Mouse (Mus musculus) brain, embryonic 14.5 days (tissue): ENCODE data around the gene Exoc8.

Experiments
- CTCF ChIP-seq: fragments of 200-500 bp; IDR thresholded peaks from 2 replicates; pipeline ENCODE4 v1.5.1; 2012; ENCODE audit warnings: inconsistent platforms, mild to moderate bottlenecking, moderate library complexity, borderline replicate concordance; ENCODE audit not compliant: insufficient read depth, insufficient read length; ENCODE audit errors: extremely low read depth
- POLR2A ChIP-seq: fragments of 200-500 bp; IDR thresholded peaks from 2 replicates; pipeline ENCODE4 v1.6.1; 2012; ENCODE audit warnings: mild to moderate bottlenecking, inconsistent platforms, borderline replicate concordance; ENCODE audit not compliant: poor library complexity, insufficient read depth, insufficient read length, severe bottlenecking; ENCODE audit errors: extremely low read depth

DNA sequence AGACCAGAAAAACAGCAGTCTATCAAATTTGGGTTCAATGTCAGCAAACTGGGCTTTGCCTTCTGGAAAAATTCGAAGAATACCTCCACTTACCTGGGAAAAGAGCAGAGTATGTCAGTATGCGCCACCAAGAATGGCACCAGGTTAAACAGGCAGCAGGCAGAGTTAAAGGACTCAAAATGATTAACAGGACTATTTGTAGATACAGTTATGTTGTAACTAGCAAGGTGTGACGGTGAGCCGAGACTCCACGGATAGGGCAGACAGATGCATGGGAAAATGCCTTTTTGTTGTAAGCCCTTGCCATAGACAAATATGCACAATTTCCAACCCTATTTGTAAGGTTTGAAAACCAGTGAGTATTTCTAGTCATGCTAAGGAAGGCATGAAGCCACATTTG, 16.6 kb upstream of the Exoc8 start:
- TF ChIP-seq CTCF (no peak), POLR2A (no peak)
